Mouse (Mus musculus) large intestine, adult 2 months (tissue): Measurements from ENCODE around the gene Cbx5. TPM values are rescaled to one million over a fixed set of nuclear protein-coding genes. Genes with fewer than 3 reads are reported as not detected.
"Not testable (repeated sequence)": the region's sequence is repeated elsewhere in the genome, so short reads cannot be mapped to it uniquely, and the experiment has no call there.

Source experiments
- DNase-seq: peaks from one replicate; pipeline ENCODE4 v3.0.0-alpha.2; 2012; ENCODE audit warnings: low read depth, low spot score
- WGBS: fragments of 180-500 bp; shearing (Covaris S2); methylation state at CpG from one replicate; pipeline ENCODE4 v1.1.7; 2018; 5-methylcytosine and 5-hydroxymethylcytosine counted together
- polyA plus RNA-seq: library from polyadenylated mRNA; depleted of rRNA; stranded (reverse); fragments of >200 nt; gene quantifications from 2 replicates; pipeline ENCODE4 v1.2.3, GENCODE M21; 2012; rRNA removed

The Cbx5 gene
- 11.1 and 12.9 TPM in 2 replicates for polyA plus RNA-seq

GRCm38 (mm10) chr15:103239685-103240159 is at the start of gene Cbx5:
TSS of gene Cbx5 (minus strand) at chr15:103239816.
- under 1% methylated on average over 39 of the region's 39 CpGs for WGBS

GRCm38 (mm10) chr15:103285778-103286417 is 46.3 kb upstream of the Cbx5 start:
- 24% methylated on average over 1 of the region's 1 CpGs for WGBS
- no peak for DNase-seq

More at GRCm38 (mm10) chr15:103239685-103240159, at the start of gene Cbx5:
- DNase-seq: peak; percentile 90

GRCm38 (mm10) chr15:103284647-103285046 is 45.0 kb upstream of the Cbx5 start:
- 37% methylated on average over 2 of the region's 2 CpGs for WGBS
- DNase-seq: no peak

GRCm38 (mm10) chr15:103284066-103284465 is 44.5 kb upstream of the Cbx5 start:
- WGBS: 62% methylated on average over 3 of the region's 3 CpGs
- no peak for DNase-seq

GRCm38 (mm10) chr15:103281465-103282205 is 42.0 kb upstream of the Cbx5 start:
- no peak for DNase-seq
- 38% methylated on average over 3 of the region's 3 CpGs for WGBS

- DNase-seq: no peak
- WGBS: 16% methylated on average over 3 of the region's 3 CpGs
Measured at GRCm38 (mm10) chr15:103280817-103281464, 41.3 kb upstream of the Cbx5 start.

- WGBS: 57% methylated on average over 3 of the region's 3 CpGs
Measured at GRCm38 (mm10) chr15:103279750-103280149, 40.1 kb upstream of the Cbx5 start.

GRCm38 (mm10) chr15:103277949-103278348 is 38.3 kb upstream of the Cbx5 start:
- 24% methylated on average over 7 of the region's 7 CpGs for WGBS

More at GRCm38 (mm10) chr15:103279750-103280149, 40.1 kb upstream of the Cbx5 start:
- DNase-seq: no peak

GRCm38 (mm10) chr15:103275943-103276342 is 36.3 kb upstream of the Cbx5 start:
- not testable (repeated sequence) for DNase-seq
- 92% methylated on average over 3 of the region's 3 CpGs for WGBS

More at GRCm38 (mm10) chr15:103277949-103278348, 38.3 kb upstream of the Cbx5 start:
- DNase-seq: no peak

- DNase-seq: peak; percentile 98
Measured at GRCm38 (mm10) chr15:103272419-103273279, 33.0 kb upstream of the Cbx5 start, which contains the start of gene Copz1. TSS of gene Copz1 (plus strand) at chr15:103272714.

GRCm38 (mm10) chr15:103268903-103269302 is 29.3 kb upstream of the Cbx5 start:
- DNase-seq: no peak

More at GRCm38 (mm10) chr15:103272419-103273279, 33.0 kb upstream of the Cbx5 start, which contains the start of gene Copz1:
- under 1% methylated on average over 38 of the region's 38 CpGs for WGBS

GRCm38 (mm10) chr15:103264794-103265193 is 25.2 kb upstream of the Cbx5 start:
- 82% methylated on average over 2 of the region's 2 CpGs for WGBS
- DNase-seq: no peak

More at GRCm38 (mm10) chr15:103268903-103269302, 29.3 kb upstream of the Cbx5 start:
- WGBS: 74% methylated on average over 4 of the region's 4 CpGs

- no peak for DNase-seq
- WGBS: 43% methylated on average over 1 of the region's 1 CpGs
Measured at GRCm38 (mm10) chr15:103259989-103260388, 20.4 kb upstream of the Cbx5 start.

GRCm38 (mm10) chr15:103259162-103259561 is 19.5 kb upstream of the Cbx5 start:
- no peak for DNase-seq
- WGBS: 65% methylated on average over 5 of the region's 5 CpGs

GRCm38 (mm10) chr15:103257790-103258728 is 18.4 kb upstream of the Cbx5 start, which contains the start of gene Nfe2:
TSS of gene Nfe2 (minus strand) at chr15:103258403.
- 20% methylated on average over 15 of the region's 15 CpGs for WGBS
- DNase-seq: no peak

GRCm38 (mm10) chr15:103256210-103256986 is 16.8 kb upstream of the Cbx5 start:
- 90% methylated on average over 6 of the region's 6 CpGs for WGBS

GRCm38 (mm10) chr15:103255169-103255568 is 15.6 kb upstream of the Cbx5 start:
- no peak for DNase-seq
- WGBS: 3% methylated on average over 25 of the region's 25 CpGs

More at GRCm38 (mm10) chr15:103256210-103256986, 16.8 kb upstream of the Cbx5 start:
- no peak for DNase-seq
